Mouse (Mus musculus) thymus, adult 18-20 months (tissue): ENCODE results near the gene Npepl1.

ENCODE experiments used
- DNase-seq, 2 experiments: peaks; one replicate each; pipeline ENCODE4 v3.0.0; 2022; ENCODE audit warnings: mixed read lengths in 2 of 2

Npepl1 gene

GRCm38 (mm10) chr2:174110783-174111549 lies 817 bp downstream of the Npepl1 start:
- peak; percentile 37 to 42 for DNase-seq

GRCm38 (mm10) chr2:174112931-174113330 lies 2.8 kb downstream of the Npepl1 start:
- DNase-seq = no peak

- no peak for DNase-seq
Observed at GRCm38 (mm10) chr2:174114148-174114864, 4.2 kb downstream of the Npepl1 start.

GRCm38 (mm10) chr2:174116929-174117328 lies 6.8 kb downstream of the Npepl1 start:
- no peak for DNase-seq

- no peak for DNase-seq
Observed at GRCm38 (mm10) chr2:174118141-174118540, 8.0 kb downstream of the Npepl1 start.

GRCm38 (mm10) chr2:174119259-174119658 lies 9.1 kb downstream of the Npepl1 start:
- no peak for DNase-seq

GRCm38 (mm10) chr2:174120631-174121030 lies 10.5 kb downstream of the Npepl1 start:
- DNase-seq = no peak

- DNase-seq = no peak
Observed at GRCm38 (mm10) chr2:174121411-174121947, 11.3 kb downstream of the Npepl1 start.

- no peak for DNase-seq
Observed at GRCm38 (mm10) chr2:174122331-174122730, 12.2 kb downstream of the Npepl1 start.

- no peak for DNase-seq
Observed at GRCm38 (mm10) chr2:174123731-174124130, 13.6 kb downstream of the Npepl1 start.

- DNase-seq = peak in 1 of 2 experiments; percentile 41
Observed at GRCm38 (mm10) chr2:174126522-174127375, 16.6 kb downstream of the Npepl1 start.

GRCm38 (mm10) chr2:174127376-174127713 lies 17.2 kb downstream of the Npepl1 start:
- no peak for DNase-seq

GRCm38 (mm10) chr2:174128926-174129325 lies 18.8 kb downstream of the Npepl1 start:
- DNase-seq = no peak

- DNase-seq = no peak
Observed at GRCm38 (mm10) chr2:174130468-174131097, 20.4 kb downstream of the Npepl1 start.

GRCm38 (mm10) chr2:174132413-174132969 lies 22.3 kb downstream of the Npepl1 start:
- DNase-seq = no peak

- DNase-seq = no peak
Observed at GRCm38 (mm10) chr2:174159035-174159434, 48.9 kb downstream of the Npepl1 start.

GRCm38 (mm10) chr2:174160461-174160860 lies 50.3 kb downstream of the Npepl1 start:
- no peak for DNase-seq
